9 mouse cellular contexts compared by ENCODE assay signal in the genomic region with DNA sequence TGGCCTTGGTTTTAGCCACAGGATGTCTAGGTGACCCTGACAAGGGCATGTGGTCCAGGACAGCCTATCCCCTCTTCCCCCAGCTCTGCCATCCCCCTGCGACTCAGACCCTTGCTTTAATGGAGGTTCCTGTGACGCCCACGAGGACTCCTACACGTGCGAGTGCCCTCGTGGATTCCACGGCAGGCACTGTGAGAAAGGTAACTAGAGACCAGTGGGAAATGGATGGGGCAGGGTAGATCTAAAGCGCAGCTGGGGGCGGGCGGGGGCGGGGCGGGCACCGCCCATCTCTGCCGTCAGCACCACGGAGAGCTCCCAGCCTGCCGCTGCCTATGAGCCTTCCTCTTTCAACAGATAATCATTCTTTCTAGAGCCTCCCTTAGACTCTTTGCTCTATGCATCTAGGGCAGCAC. TPM values are rescaled to one million over a fixed set of nuclear protein-coding genes. Genes with fewer than 3 reads are reported as not detected.
DNase-seq lines count a peak whose midpoint lies in the region; ATAC-seq lines count a peak whose summit lies in the region.
"Had no signal": no experiment of that assay in that cellular context is flagged by ENCODE, and none has a peak within 500 bp of the region (broad histone marks: within the 10 kb centered on the region; RNA-seq: fewer than 3 reads in every experiment).

No protein-coding gene starts in this region.

- no peak overlapping the region for H3K4me3 ChIP-seq in forebrain, embryonic 12.5 days (replicated peaks)
- H3K4me3 ChIP-seq in limb, embryonic 12.5 days (replicated peaks): no peak overlapping the region
- H3K4me3 ChIP-seq in neural tube, embryonic 15.5 days (replicated peaks): peak overlapping the region; percentile 13; the same call in 1 of the 2 replicates
- H3K4me3 ChIP-seq: liver, embryonic 13.5 days had no signal

- intact Hi-C loops in heart, postnatal 25 days (cut with DNase I): loop anchor here (5.0 kb wide), 1 partner anchor 95 kb away; no protein-coding TSS in a partner anchor

- H3K27me3 ChIP-seq in forebrain, embryonic 12.5 days: peaks cover 6% of the 10 kb centered on the region; the same call in 1 of the 2 replicates
- H3K27me3 ChIP-seq in limb, embryonic 12.5 days: 0 out of 2 replicates have a peak, but pooled peaks cover 2% of the 10 kb centered on the region
- no peaks in the 10 kb centered on the region for H3K27me3 ChIP-seq in neural tube, embryonic 15.5 days (replicated peaks)

- no peak overlapping the region for H3K9ac ChIP-seq in forebrain, embryonic 12.5 days
- H3K9ac ChIP-seq in limb, embryonic 12.5 days (replicated peaks): no peak overlapping the region
- H3K9ac ChIP-seq in neural tube, embryonic 15.5 days (replicated peaks): no peak overlapping the region
- H3K9ac ChIP-seq: liver, embryonic 13.5 days had no signal

- 3% methylated on average over 16 of the region's 16 CpGs for WGBS in forebrain, embryonic 12.5 days
- WGBS in limb, embryonic 12.5 days: 2% methylated on average over 16 of the region's 16 CpGs
- WGBS in neural tube, embryonic 15.5 days: 1% methylated on average over 16 of the region's 16 CpGs

- no peaks in the 10 kb centered on the region for H3K9me3 ChIP-seq in forebrain, embryonic 12.5 days
- H3K9me3 ChIP-seq in limb, embryonic 12.5 days: no peaks in the 10 kb centered on the region; the same call in 1 of the 2 replicates
- no peaks in the 10 kb centered on the region for H3K9me3 ChIP-seq in neural tube, embryonic 15.5 days (replicated peaks)
- H3K9me3 ChIP-seq: liver, embryonic 13.5 days had no signal

- ATAC-seq in forebrain, embryonic 12.5 days (ENCODE audit: low FRiP score): no peak
- peak; percentile 43; the same call in 1 of the 2 replicates for ATAC-seq in limb, embryonic 12.5 days (ENCODE audit: insufficient number of reproducible peaks, insufficient read depth, low FRiP score, low TSS enrichment, low read depth)
- peak; percentile 57; the same call in 1 of the 2 replicates for ATAC-seq in neural tube, embryonic 15.5 days (ENCODE audit: low FRiP score)

- peak overlapping the region; percentile 16 for H3K4me2 ChIP-seq in forebrain, embryonic 12.5 days
- no peak overlapping the region for H3K4me2 ChIP-seq in limb, embryonic 12.5 days
- H3K4me2 ChIP-seq in neural tube, embryonic 15.5 days: peak overlapping the region; percentile 49
- H3K4me2 ChIP-seq: liver, embryonic 13.5 days had no signal

- H3K36me3 ChIP-seq in forebrain, embryonic 12.5 days (replicated peaks): no peaks in the 10 kb centered on the region
- H3K36me3 ChIP-seq in limb, embryonic 12.5 days: peaks cover 71% of the 10 kb centered on the region
- H3K36me3 ChIP-seq in neural tube, embryonic 15.5 days: no peaks in the 10 kb centered on the region
- H3K36me3 ChIP-seq: liver, embryonic 13.5 days had no signal

- peak; percentile 55 for DNase-seq in heart, postnatal 4 days
- no peak for DNase-seq in heart, postnatal 25 days (ENCODE audit: low spot score)
- DNase-seq in Muller cell, postnatal 12 days (ENCODE audit: inconsistent ontology term): peak; percentile 46
- no peak for DNase-seq in cerebellum, adult 9-11 months
- no peak for DNase-seq in spleen, adult 12 weeks (ENCODE audit: low spot score)
- DNase-seq: liver, embryonic 13.5 days had no signal

- no peak overlapping the region for H3K27ac ChIP-seq in forebrain, embryonic 12.5 days
- H3K27ac ChIP-seq in limb, embryonic 12.5 days: no peak overlapping the region
- no peak overlapping the region for H3K27ac ChIP-seq in neural tube, embryonic 15.5 days (replicated peaks)
- H3K27ac ChIP-seq: liver, embryonic 13.5 days had no signal

- H3K4me1 ChIP-seq in forebrain, embryonic 12.5 days: peaks cover 3% of the 10 kb centered on the region; the same call in 1 of the 2 replicates
- H3K4me1 ChIP-seq in limb, embryonic 12.5 days (replicated peaks): peaks cover 3% of the 10 kb centered on the region
- peaks cover 7% of the 10 kb centered on the region; the same call in 1 of the 2 replicates for H3K4me1 ChIP-seq in neural tube, embryonic 15.5 days
- H3K4me1 ChIP-seq: liver, embryonic 13.5 days had no signal

RNA-seq across cellular contexts. Expression of gene Mterf4, which starts 33.3 kb away (rescaled TPM):
- total RNA-seq in heart, postnatal 4 days (2021): 10 to 100 TPM; 13.0 to 13.7 TPM
- 10 to 100 TPM; 14.6 to 15.7 TPM for total RNA-seq in heart, postnatal 25 days (2021)
- polyA plus RNA-seq in forebrain, embryonic 12.5 days (2016; fragmentation: Nextera tagmentation; extraction: Ambion mirVana): 31.7 and 33.5 TPM in 2 replicates
- polyA plus RNA-seq in limb, embryonic 12.5 days (2016; fragmentation: Nextera tagmentation; extraction: Ambion mirVana): 34.3 and 38.8 TPM in 2 replicates
- polyA plus RNA-seq in neural tube, embryonic 15.5 days (2015; fragmentation: Nextera tagmentation; extraction: Ambion mirVana): 34.2 and 34.6 TPM in 2 replicates

RNA-seq across cellular contexts. Expression of gene Sned1, which starts 36.8 kb away (rescaled TPM):
- total RNA-seq in heart, postnatal 4 days (2021): 10 to 100 TPM; 11.0 to 11.4 TPM
- 10 to 100 TPM; 10.4 to 12.8 TPM for total RNA-seq in heart, postnatal 25 days (2021)
- 4.3 and 5.3 TPM in 2 replicates for polyA plus RNA-seq in forebrain, embryonic 12.5 days (2016; fragmentation: Nextera tagmentation; extraction: Ambion mirVana)
- 39.5 and 45.7 TPM in 2 replicates for polyA plus RNA-seq in limb, embryonic 12.5 days (2016; fragmentation: Nextera tagmentation; extraction: Ambion mirVana)
- 7.5 and 8.0 TPM in 2 replicates for polyA plus RNA-seq in neural tube, embryonic 15.5 days (2015; fragmentation: Nextera tagmentation; extraction: Ambion mirVana)

Comparison
In these comparisons a context has a peak if more than half of its experiments do, and no peak if none do; other contexts are left out.
1. DNase-seq: peak in heart, postnatal 4 days (single experiment) and Muller cell, postnatal 12 days (single experiment); none in heart, postnatal 25 days (single experiment), cerebellum, adult 9-11 months (single experiment) and spleen, adult 12 weeks (single experiment).